Mouse (Mus musculus): ENCODE measurements at regions not wholly inside any gene's neighbourhood (a gene's known extent, or its start where the extent isn't known, plus 50 kb on each side); places are given as distances from the start of the nearest gene placed in this dataset.

GRCm38 (mm10) chr2:139034800-139035199 lies 458.9 kb upstream of the Sptlc3 start:
- no peak for DNase-seq (ENCODE audit: low read depth, low spot score)
- Histone ChIP-seq H3K4me3 (ENCODE audit: control insufficient read depth in 1 of 2, insufficient read depth in 1 of 2, low read depth in 2 of 2, low read length in 2 of 2) (no peak overlapping the region), H3K27me3 (ENCODE audit: control insufficient read depth in 1 of 2, insufficient read depth in 2 of 2, low read length in 2 of 2) (no peaks in the 10 kb centered on the region), H3K79me2 (ENCODE audit: control insufficient read depth, insufficient read depth, low read length, poor library complexity) (no peaks in the 10 kb centered on the region), H3K27ac (ENCODE audit: control insufficient read depth, low read depth, low read length) (no peak overlapping the region), H3K9me3 (replicated peaks; ENCODE audit: insufficient read depth, low read length) (no peaks in the 10 kb centered on the region), H3K4me1 (ENCODE audit: control insufficient read depth in 1 of 2, insufficient read depth in 2 of 2, low read length in 2 of 2) (no peaks in the 10 kb centered on the region), H3K9ac (ENCODE audit: control insufficient read depth, low read depth, low read length, poor library complexity, severe bottlenecking) (no peak overlapping the region), H3K36me3 (ENCODE audit: control insufficient read depth in 1 of 2, insufficient read depth in 2 of 2, low read length in 2 of 2) (no peaks in the 10 kb centered on the region)
- no peak for TF ChIP-seq ELF1 (IDR thresholded peaks at IDR 0.05; ENCODE audit: low read depth, low read length)
- TF ChIP-seq BHLHE40 (IDR thresholded peaks at IDR 0.05; ENCODE audit: borderline replicate concordance, low read depth, low read length), result no peak

GRCm38 (mm10) chr2:139041671-139042273 lies 451.9 kb upstream of the Sptlc3 start:
- Histone ChIP-seq H3K9ac (ENCODE audit: control insufficient read depth, low read depth, low read length, poor library complexity, severe bottlenecking) (no peak overlapping the region), H3K27me3 (ENCODE audit: control insufficient read depth in 1 of 2, insufficient read depth in 2 of 2, low read length in 2 of 2) (no peaks in the 10 kb centered on the region), H3K9me3 (replicated peaks; ENCODE audit: insufficient read depth, low read length) (no peaks in the 10 kb centered on the region), H3K4me3 (ENCODE audit: control insufficient read depth in 1 of 2, insufficient read depth in 1 of 2, low read depth in 2 of 2, low read length in 2 of 2) (no peak overlapping the region), H3K4me1 (ENCODE audit: control insufficient read depth in 1 of 2, insufficient read depth in 2 of 2, low read length in 2 of 2) (no peaks in the 10 kb centered on the region), H3K27ac (ENCODE audit: control insufficient read depth, low read depth, low read length) (no peak overlapping the region), H3K36me3 (ENCODE audit: control insufficient read depth in 1 of 2, insufficient read depth in 2 of 2, low read length in 2 of 2) (no peaks in the 10 kb centered on the region), H3K79me2 (ENCODE audit: control insufficient read depth, insufficient read depth, low read length, poor library complexity) (no peaks in the 10 kb centered on the region)
- no peak for DNase-seq (ENCODE audit: low read depth, low spot score)
- TF ChIP-seq MAX (IDR thresholded peaks at IDR 0.05; ENCODE audit: low read length) (no peak), CHD1 (IDR thresholded peaks at IDR 0.05; ENCODE audit: low read depth, low read length) (no peak), ZKSCAN1 (IDR thresholded peaks at IDR 0.05; ENCODE audit: low read depth, low read length) (no peak), USF2 (IDR thresholded peaks at IDR 0.05; ENCODE audit: borderline replicate concordance in 1 of 2, insufficient read depth in 1 of 2, low read depth in 1 of 2, low read length in 2 of 2) (no peak), GABPA (IDR thresholded peaks at IDR 0.05; ENCODE audit: low read depth, low read length) (no peak), TBP (IDR thresholded peaks at IDR 0.05; ENCODE audit: low read depth, low read length) (no peak), ZNF384 (IDR thresholded peaks at IDR 0.05; ENCODE audit: low read depth, low read length) (no peak), KAT2A (conservative IDR thresholded peaks at IDR 0.05; ENCODE audit: low read depth, low read length) (no peak), CTCF (IDR thresholded peaks at IDR 0.05 in 2 of 3, conservative IDR thresholded peaks at IDR 0.05 in 1 of 3; ENCODE audit: control insufficient read depth in 1 of 3, insufficient read depth in 1 of 3, low read depth in 2 of 3, low read length in 3 of 3, poor library complexity in 1 of 3, severe bottlenecking in 1 of 3) (no peak), HCFC1 (IDR thresholded peaks at IDR 0.05; ENCODE audit: low read depth, low read length) (no peak), MAZ (IDR thresholded peaks at IDR 0.05; ENCODE audit: low read depth, low read length) (no peak), MYC (IDR thresholded peaks at IDR 0.05; ENCODE audit: low read depth, low read length) (no peak), ELF1 (IDR thresholded peaks at IDR 0.05; ENCODE audit: low read depth, low read length) (no peak), ZMIZ1 (IDR thresholded peaks at IDR 0.05; ENCODE audit: low read depth, low read length) (no peak), SIN3A (IDR thresholded peaks at IDR 0.05; ENCODE audit: low read length) (no peak)
